Mouse (Mus musculus) kidney, adult 2 months (tissue): ENCODE data around the gene Slc39a11.

Experiments used
- CTCF ChIP-seq: fragments of 200-500 bp; conservative IDR thresholded peaks from 2 replicates; pipeline ENCODE4 v1.5.1; 2011; ENCODE audit warnings: low read depth, mild to moderate bottlenecking, control low read depth, low read length, moderate library complexity, mixed read lengths; ENCODE audit not compliant: insufficient read depth, insufficient read length
- POLR2A ChIP-seq: fragments of 200-500 bp; IDR thresholded peaks from one replicate; pipeline ENCODE4 v1.6.1; 2011; ENCODE audit warnings: low read depth, low read length, control low read depth

GRCm38 (mm10) chr11:113554701-113555360, 95.0 kb downstream of the Slc39a11 start:
- TF ChIP-seq POLR2A (no peak), CTCF (no peak)
